Mouse (Mus musculus) kidney, adult 2 months (tissue): ENCODE measurements around the gene Ryr3. TPM values are rescaled to one million over a fixed set of nuclear protein-coding genes. Genes with fewer than 3 reads are reported as not detected.

Experiments
- DNase-seq: peaks from one replicate; pipeline ENCODE4 v3.0.0; 2021
- H3K27ac ChIP-seq: fragments of 200-500 bp; 2 replicates; pipeline ENCODE4 v1.5.1; 2012; ENCODE audit warnings: low read depth, low read length, control low read depth, inconsistent platforms; ENCODE audit not compliant: insufficient read depth
- H3K27me3 ChIP-seq: fragments of 200-500 bp; replicated peaks from 2 replicates; pipeline ENCODE4 v1.6.1; 2012; ENCODE audit warnings: mild to moderate bottlenecking, moderate library complexity, low read length, inconsistent platforms; ENCODE audit not compliant: control insufficient read depth, insufficient read depth
- H3K36me3 ChIP-seq: fragments of 200-500 bp; 2 replicates; pipeline ENCODE4 v1.6.1; 2012; ENCODE audit warnings: mild to moderate bottlenecking, moderate library complexity, low read length, inconsistent platforms; ENCODE audit not compliant: control insufficient read depth, insufficient read depth
- H3K4me1 ChIP-seq: fragments of 200-500 bp; 2 replicates; pipeline ENCODE4 v1.6.1; 2011; ENCODE audit warnings: low read length; ENCODE audit not compliant: control insufficient read depth, insufficient read depth
- H3K4me3 ChIP-seq: fragments of 200-500 bp; 2 replicates; pipeline ENCODE4 v1.5.1; 2011; ENCODE audit warnings: mild to moderate bottlenecking, low read depth, low read length, control low read depth; ENCODE audit not compliant: insufficient read depth
- CTCF ChIP-seq: fragments of 200-500 bp; conservative IDR thresholded peaks from 2 replicates; pipeline ENCODE4 v1.5.1; 2011; ENCODE audit warnings: low read depth, mild to moderate bottlenecking, control low read depth, low read length, moderate library complexity, mixed read lengths; ENCODE audit not compliant: insufficient read depth, insufficient read length
- POLR2A ChIP-seq: fragments of 200-500 bp; IDR thresholded peaks from one replicate; pipeline ENCODE4 v1.6.1; 2011; ENCODE audit warnings: low read depth, low read length, control low read depth
- WGBS: fragments of 180-500 bp; shearing (Covaris S2); methylation state at CpG from one replicate; pipeline ENCODE4 v1.1.7; 2018; 5-methylcytosine and 5-hydroxymethylcytosine counted together
- polyA plus RNA-seq: library from polyadenylated mRNA; depleted of rRNA; stranded (reverse); fragments of >200 nt; gene quantifications from 2 replicates; pipeline ENCODE4 v1.2.3, GENCODE M21; 2012

Ryr3 gene
- polyA plus RNA-seq, 1 experiment = 0.08 TPM

DNA sequence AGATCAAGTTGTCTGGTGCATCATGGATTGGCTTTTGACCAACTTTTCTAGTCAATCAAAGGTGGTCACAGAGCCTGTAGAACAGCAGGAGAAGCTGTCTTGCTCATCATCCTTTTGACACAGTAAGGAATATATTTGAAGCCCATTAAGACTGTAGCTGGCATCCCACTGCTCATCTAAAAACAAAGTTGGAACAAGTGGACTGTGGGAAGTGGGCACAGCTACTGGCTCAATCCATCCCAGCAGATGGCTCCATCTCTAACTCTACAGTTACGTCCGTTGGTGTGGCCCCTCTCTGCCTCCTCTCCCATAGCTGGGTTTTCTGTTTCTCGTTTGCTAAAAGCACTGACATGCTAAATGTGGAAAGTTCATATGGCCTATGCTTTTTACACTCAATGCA lies 400.9 kb downstream of the Ryr3 start:
- Histone ChIP-seq H3K27ac (no peak overlapping the region), H3K4me3 (no peak overlapping the region), H3K4me1 (no peaks in the 10 kb centered on the region), H3K27me3 (no peaks in the 10 kb centered on the region), H3K36me3 (no peaks in the 10 kb centered on the region)
- no peak for TF ChIP-seq POLR2A
- no peak for TF ChIP-seq CTCF
- DNase-seq = no peak
- WGBS = 79% methylated on average over 3 of the region's 3 CpGs

DNA sequence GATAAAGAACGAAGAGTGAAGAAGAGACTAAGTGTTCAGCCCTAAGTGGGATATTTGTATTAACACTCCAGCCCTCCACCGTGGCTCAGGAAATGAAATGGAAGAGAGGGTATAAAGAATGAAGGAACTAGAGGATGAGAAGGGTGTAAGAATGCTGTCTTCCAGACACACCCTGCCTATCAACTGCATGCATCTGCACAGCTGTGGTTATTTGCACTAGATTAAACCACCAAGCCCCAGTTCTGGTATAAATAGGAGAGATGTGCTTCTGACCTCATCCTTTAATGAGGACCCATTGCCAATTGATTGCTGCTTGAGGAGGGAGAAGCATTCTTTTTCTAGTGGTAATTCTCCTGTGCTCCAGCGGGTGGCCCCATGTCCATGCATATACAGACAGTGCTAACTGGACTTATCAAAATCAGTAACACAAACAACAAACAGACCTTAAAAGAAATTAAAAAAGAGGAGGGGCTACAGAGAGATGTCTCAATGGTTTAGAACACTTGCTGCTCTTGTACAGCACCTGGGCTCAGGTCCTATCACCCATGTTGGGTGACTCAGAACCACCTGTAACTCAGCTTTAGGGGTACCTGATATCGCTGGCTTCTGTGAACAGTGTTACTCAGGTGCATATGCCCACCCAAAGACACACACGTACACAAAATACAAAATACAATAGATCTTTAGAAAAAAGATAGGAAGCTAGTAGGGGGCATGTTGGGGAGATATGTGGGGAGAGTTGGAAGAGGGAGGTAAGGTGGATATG lies 404.1 kb downstream of the Ryr3 start:
- Histone ChIP-seq H3K4me3 (no peak overlapping the region), H3K36me3 (no peaks in the 10 kb centered on the region), H3K4me1 (no peaks in the 10 kb centered on the region), H3K27me3 (no peaks in the 10 kb centered on the region), H3K27ac (no peak overlapping the region)
- 70% methylated on average over 5 of the region's 5 CpGs for WGBS
- TF ChIP-seq CTCF (no peak; the same call in 1 of the 2 replicates), POLR2A (no peak)
- no peak for DNase-seq

DNA sequence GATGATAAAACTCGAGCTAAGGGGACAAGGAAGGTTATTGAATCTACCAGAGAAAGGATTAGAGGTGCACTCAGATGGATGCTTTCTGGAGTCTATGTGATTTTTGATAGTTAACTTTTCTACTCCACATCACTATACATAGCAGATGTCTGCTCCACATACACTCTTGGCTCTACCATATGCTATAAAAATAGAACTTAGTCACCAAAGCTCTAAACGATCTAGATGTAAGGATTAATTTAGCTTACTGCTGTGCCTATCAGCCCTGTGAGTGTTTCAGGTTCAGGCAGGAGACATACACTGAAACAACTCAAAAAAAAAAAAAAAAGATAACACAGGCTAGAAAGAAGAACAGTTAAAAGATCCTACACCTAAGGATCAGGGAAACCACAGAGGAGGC lies 410.9 kb downstream of the Ryr3 start:
- TF ChIP-seq POLR2A (no peak), CTCF (no peak)
- H3K36me3 ChIP-seq = no peaks in the 10 kb centered on the region
- H3K27me3 ChIP-seq = no peaks in the 10 kb centered on the region
- H3K4me3 ChIP-seq = no peak overlapping the region
- DNase-seq = no peak
- H3K27ac ChIP-seq = no peak overlapping the region
- 59% methylated on average over 2 of the region's 2 CpGs for WGBS
- no peaks in the 10 kb centered on the region for H3K4me1 ChIP-seq

DNA sequence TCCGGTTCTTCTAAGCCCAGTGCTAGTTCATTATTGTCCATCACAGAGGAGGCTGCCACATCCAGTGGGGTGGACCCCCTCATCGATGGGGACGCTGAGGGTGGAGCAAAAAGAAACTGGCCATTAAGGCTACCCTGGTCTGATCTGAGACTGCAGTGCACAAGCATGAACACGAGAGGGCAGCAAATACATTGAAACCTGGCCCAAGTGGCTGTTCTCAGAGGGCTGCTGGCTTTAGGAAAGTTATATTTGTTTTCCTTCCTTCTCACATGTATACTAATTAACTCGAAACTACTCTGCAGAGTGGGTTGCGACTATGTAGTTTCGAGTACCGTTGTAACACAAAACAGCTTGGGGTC lies 416.9 kb downstream of the Ryr3 start:
- Histone ChIP-seq H3K36me3 (no peaks in the 10 kb centered on the region), H3K27me3 (no peaks in the 10 kb centered on the region), H3K27ac (no peak overlapping the region), H3K4me1 (no peaks in the 10 kb centered on the region), H3K4me3 (no peak overlapping the region)
- TF ChIP-seq CTCF (peak; percentile 91), POLR2A (no peak)
- DNase-seq = peak; percentile 56
- WGBS = 4% methylated on average over 8 of the region's 8 CpGs

DNA sequence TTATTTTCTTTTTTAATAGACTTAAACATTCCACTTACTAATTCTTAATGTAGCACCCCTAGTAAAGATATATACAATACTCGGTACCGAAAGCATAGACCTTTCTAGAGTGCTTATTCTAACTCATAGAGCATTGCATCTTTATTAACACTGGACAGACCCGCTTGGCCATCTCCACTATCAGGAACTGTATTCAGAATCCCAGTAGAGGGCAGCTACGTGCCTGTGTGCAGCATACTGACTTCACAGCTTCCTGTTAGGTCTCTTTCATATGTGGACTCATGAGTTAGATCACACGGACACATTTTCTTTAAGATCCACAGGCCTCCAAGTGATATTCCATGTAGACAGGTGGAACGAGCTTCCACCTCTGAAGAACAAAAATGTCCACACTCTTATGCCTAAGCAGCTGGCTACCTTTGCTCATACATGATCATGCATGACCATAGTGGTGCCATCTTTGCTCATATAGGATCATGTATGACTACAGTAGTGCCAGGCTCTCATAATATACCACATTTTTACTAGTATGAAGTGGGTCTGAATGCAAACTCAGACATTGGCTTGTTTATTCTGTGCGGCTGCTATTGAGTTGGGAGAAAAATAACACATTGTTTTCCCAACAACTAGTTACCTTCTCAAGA lies 417.4 kb downstream of the Ryr3 start:
- H3K27ac ChIP-seq = no peak overlapping the region
- H3K36me3 ChIP-seq = no peaks in the 10 kb centered on the region
- no peaks in the 10 kb centered on the region for H3K27me3 ChIP-seq
- H3K4me1 ChIP-seq = no peaks in the 10 kb centered on the region
- TF ChIP-seq CTCF (no peak), POLR2A (no peak)
- no peak for DNase-seq
- no peak overlapping the region for H3K4me3 ChIP-seq
- WGBS = 79% methylated on average over 7 of the region's 7 CpGs

DNA sequence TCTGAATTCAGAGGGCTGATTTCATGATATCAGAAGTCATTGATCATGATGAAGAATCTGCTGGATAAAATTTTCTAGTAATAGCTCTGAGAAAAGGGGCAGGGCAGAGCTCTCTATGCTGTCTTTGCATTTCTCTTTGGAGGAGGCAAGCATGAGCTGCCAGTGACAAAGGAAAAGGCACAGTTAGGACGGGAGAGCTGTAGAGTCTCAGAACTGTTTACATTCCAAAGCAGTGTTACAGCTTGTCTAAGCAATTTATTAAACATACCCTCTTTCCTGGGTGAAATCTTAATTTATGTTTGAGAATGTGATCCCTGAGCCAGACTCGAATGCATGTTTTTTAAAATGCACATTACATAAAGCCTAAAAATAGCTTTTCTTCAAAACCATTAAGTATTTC lies 435.3 kb downstream of the Ryr3 start:
- Histone ChIP-seq H3K27me3 (no peaks in the 10 kb centered on the region; the same call in 1 of the 2 replicates), H3K4me1 (no peaks in the 10 kb centered on the region), H3K36me3 (no peaks in the 10 kb centered on the region), H3K4me3 (no peak overlapping the region), H3K27ac (no peak overlapping the region)
- TF ChIP-seq CTCF (no peak), POLR2A (no peak)
- 43% methylated on average over 2 of the region's 2 CpGs for WGBS
- no peak for DNase-seq

DNA sequence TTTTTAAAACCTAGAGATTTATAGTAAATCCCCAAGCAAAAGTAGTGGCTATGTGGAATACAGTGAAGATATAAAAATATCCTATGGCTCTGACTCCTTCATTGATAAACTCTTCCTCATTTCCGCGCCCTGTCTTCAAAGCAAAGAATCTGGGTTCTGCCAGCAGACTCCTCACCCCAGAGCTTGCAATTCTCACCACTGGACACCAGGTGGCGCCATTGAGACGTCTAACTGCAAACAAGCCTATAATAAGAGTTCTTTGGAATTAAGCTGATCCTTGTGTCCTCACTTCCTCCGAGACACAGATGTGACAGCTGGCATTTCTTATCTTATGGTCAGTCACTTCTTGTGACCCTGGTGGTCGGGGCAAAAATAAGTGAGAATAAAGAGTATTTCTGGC lies 442.1 kb downstream of the Ryr3 start:
- peak; percentile 67 for DNase-seq
- no peaks in the 10 kb centered on the region for H3K4me1 ChIP-seq
- H3K27me3 ChIP-seq = no peaks in the 10 kb centered on the region; the same call in 1 of the 2 replicates
- H3K4me3 ChIP-seq = no peak overlapping the region
- WGBS = 28% methylated on average over 6 of the region's 6 CpGs
- H3K36me3 ChIP-seq = no peaks in the 10 kb centered on the region
- no peak overlapping the region for H3K27ac ChIP-seq
- TF ChIP-seq POLR2A = no peak
- peak; percentile 76 for TF ChIP-seq CTCF

DNA sequence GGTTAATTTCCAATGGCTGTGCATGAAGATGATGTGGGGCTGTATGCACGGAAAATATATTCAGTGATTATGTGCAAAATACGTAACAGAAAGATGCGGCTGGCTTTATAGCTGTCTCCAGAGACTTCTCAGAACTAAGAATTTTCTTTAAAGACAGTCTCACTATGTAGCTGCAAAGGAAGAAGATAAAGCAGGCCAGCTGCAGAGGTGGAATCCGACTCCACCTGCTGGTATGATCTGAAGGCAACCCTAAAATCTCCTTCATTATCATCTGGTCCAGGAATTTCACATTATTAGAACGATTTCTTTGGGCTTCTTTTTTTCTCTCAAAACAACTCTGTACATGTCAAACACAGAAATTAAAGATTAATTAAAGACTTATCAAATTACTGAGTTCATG lies 449.2 kb downstream of the Ryr3 start:
- H3K36me3 ChIP-seq = no peaks in the 10 kb centered on the region
- H3K27ac ChIP-seq = no peak overlapping the region
- WGBS = 65% methylated on average over 5 of the region's 5 CpGs
- TF ChIP-seq POLR2A (no peak), CTCF (peak; percentile 26; the same call in 1 of the 2 replicates)
- H3K4me3 ChIP-seq = no peak overlapping the region
- H3K4me1 ChIP-seq = no peaks in the 10 kb centered on the region
- no peak for DNase-seq
- H3K27me3 ChIP-seq = no peaks in the 10 kb centered on the region
